Mouse (Mus musculus): ENCODE measurements around the gene Smarcd3. TPM values are rescaled to one million over a fixed set of nuclear protein-coding genes. Genes with fewer than 3 reads are reported as not detected.

Smarcd3 gene
- polyA plus RNA-seq (2012; rRNA removed): 8.5 and 9.0 TPM in 2 replicates

DNA sequence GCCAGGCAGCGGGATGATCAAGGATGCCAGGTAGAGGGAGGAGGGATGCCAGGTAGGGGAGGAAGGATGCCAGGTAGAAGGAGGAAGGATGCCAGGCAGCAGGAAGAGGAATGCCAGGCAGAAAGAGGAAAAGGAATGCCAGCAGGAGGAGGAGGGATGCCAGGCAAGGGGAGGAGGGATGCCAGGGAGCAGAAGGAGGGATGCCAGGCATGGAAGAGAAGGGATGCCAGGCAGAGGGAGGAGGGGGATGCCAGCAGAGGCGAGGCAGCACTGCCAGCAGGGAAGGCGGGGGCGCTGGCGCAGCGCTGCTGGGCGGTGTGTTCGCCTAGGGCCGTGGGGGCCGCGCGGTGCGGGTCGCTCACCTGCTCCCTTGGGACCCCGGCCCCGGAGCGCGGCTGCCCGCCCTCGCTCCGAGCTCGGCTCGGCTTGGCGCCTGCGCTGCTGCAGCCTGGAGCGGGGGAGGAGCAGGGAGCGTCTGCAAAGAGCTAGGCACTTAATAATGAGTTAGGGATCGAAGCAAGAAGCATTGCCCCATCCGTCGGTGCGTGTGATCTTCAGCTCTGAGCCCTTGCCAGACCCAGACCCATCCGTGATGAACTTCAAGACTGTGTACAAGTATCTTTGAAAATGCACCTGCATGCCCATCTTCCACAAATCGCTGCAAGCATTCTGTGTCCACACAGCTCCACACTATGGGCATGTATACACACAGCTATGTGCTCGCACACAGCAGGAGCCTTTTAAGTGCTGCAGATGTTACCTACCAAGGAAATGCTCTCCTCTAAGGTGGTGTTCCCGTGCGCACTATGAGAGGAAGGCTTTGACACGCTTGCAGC lies at the start of gene Smarcd3:
TSS of gene Smarcd3 (minus strand) at position 426 of the 836 bp plus-strand sequence.
- no peaks in the 10 kb centered on the region for H3K4me1 ChIP-seq (ENCODE audit: control insufficient read depth, insufficient read depth, insufficient read length, low read length)
- peak within 1 kb of the TSS; percentile 59 for H3K4me3 ChIP-seq (ENCODE audit: low read depth, low read length)
- no peaks in the 10 kb centered on the region for H3K36me3 ChIP-seq (ENCODE audit: control insufficient read depth, insufficient read depth, low read length)
- no peak within 1 kb of the TSS for H3K27ac ChIP-seq (ENCODE audit: insufficient read depth, low read depth, low read length)
- no peak for TF ChIP-seq CTCF (IDR thresholded peaks at IDR 0.05; ENCODE audit: extremely low read depth, insufficient read length, insufficient replicate concordance, low read depth, low read length)
- TF ChIP-seq POLR2A (IDR thresholded peaks at IDR 0.05; ENCODE audit: low read depth, low read length): no peak
- H3K27me3 ChIP-seq (ENCODE audit: control insufficient read depth, insufficient read depth, low read length): no peaks in the 10 kb centered on the region
- 5% methylated on average over 37 of the region's 37 CpGs for WGBS

DNA sequence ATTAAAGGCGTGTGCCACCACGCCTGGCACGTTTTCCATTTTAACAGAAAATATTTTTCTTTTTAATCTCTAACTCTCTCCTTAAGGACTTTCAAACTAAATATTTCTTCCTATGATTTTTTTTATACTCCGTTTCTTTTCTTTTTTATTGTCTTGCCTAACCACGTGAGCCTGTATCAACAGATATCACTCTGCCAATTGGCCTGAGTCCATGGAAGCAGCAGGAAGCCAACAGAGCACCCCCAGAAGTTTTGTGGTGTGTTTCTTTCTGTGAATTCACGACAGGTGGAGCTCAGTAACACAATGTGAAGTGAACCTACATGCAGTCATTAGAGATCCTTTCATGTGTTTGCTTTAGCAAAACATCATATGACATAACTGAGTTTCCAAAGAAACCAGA lies 37.2 kb upstream of the Smarcd3 start:
- Histone ChIP-seq H3K4me1 (ENCODE audit: control insufficient read depth, insufficient read depth, insufficient read length, low read length) (no peaks in the 10 kb centered on the region; the same call in 1 of the 2 replicates), H3K27ac (ENCODE audit: insufficient read depth, low read depth, low read length) (no peak overlapping the region), H3K4me3 (ENCODE audit: low read depth, low read length) (no peak overlapping the region), H3K36me3 (ENCODE audit: control insufficient read depth, insufficient read depth, low read length) (no peaks in the 10 kb centered on the region), H3K27me3 (ENCODE audit: control insufficient read depth, insufficient read depth, low read length) (no peaks in the 10 kb centered on the region)
- 43% methylated on average over 6 of the region's 6 CpGs for WGBS
- TF ChIP-seq POLR2A (IDR thresholded peaks at IDR 0.05; ENCODE audit: low read depth, low read length) (no peak), CTCF (IDR thresholded peaks at IDR 0.05; ENCODE audit: extremely low read depth, insufficient read length, insufficient replicate concordance, low read depth, low read length) (no peak)

DNA sequence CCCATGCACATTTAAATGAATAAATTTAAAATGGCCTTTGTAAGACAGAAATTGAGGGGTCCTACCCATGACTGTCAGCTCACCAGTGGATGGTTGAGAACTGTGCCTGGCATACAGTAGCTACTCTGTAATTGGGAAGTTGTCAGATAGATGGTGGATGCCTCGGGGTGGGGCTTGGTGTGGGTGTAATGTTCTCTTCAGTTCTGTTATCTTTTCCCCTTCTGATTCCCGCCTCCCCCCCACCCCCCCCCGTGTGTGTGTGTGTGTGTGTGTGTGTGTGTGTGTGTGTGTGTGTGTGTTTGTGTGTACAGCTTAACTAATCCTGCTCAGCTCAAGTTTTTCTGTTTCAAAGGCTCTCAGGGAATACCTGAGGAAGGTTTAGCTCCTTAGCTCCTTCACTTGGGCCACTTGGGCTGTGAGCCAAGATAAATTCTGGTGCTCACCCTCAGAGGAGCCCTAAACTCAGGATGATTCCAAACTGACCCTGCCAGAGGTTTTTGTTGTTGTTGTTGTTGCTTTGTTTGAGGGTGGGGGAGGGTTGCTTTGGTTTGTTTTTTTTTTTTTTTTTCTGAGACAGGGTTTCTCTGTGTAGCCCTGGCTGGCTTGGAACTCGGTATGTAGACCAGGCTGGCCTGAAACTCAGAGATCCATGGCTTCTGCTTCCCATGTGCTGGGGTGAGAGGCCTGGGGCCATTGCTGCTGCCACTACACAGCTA lies 35.7 kb upstream of the Smarcd3 start:
- WGBS: 67% methylated on average over 4 of the region's 4 CpGs
- TF ChIP-seq CTCF (IDR thresholded peaks at IDR 0.05; ENCODE audit: extremely low read depth, insufficient read length, insufficient replicate concordance, low read depth, low read length) (no peak), POLR2A (IDR thresholded peaks at IDR 0.05; ENCODE audit: low read depth, low read length) (no peak)
- peaks cover 2% of the 10 kb centered on the region; the same call in 1 of the 2 replicates for H3K4me1 ChIP-seq (ENCODE audit: control insufficient read depth, insufficient read depth, insufficient read length, low read length)
- H3K36me3 ChIP-seq (ENCODE audit: control insufficient read depth, insufficient read depth, low read length): no peaks in the 10 kb centered on the region
- H3K27me3 ChIP-seq (ENCODE audit: control insufficient read depth, insufficient read depth, low read length): no peaks in the 10 kb centered on the region
- no peak overlapping the region for H3K27ac ChIP-seq (ENCODE audit: insufficient read depth, low read depth, low read length)
- no peak overlapping the region for H3K4me3 ChIP-seq (ENCODE audit: low read depth, low read length)

GRCm38 (mm10) chr5:24657113-24657512 lies 32.9 kb upstream of the Smarcd3 start:
- Histone ChIP-seq H3K36me3 (ENCODE audit: control insufficient read depth, insufficient read depth, low read length) (no peaks in the 10 kb centered on the region), H3K27ac (ENCODE audit: insufficient read depth, low read depth, low read length) (no peak overlapping the region), H3K4me1 (ENCODE audit: control insufficient read depth, insufficient read depth, insufficient read length, low read length) (peaks cover 8% of the 10 kb centered on the region), H3K27me3 (ENCODE audit: control insufficient read depth, insufficient read depth, low read length) (no peaks in the 10 kb centered on the region), H3K4me3 (ENCODE audit: low read depth, low read length) (no peak overlapping the region)
- 64% methylated on average over 2 of the region's 2 CpGs for WGBS
- TF ChIP-seq POLR2A (IDR thresholded peaks at IDR 0.05; ENCODE audit: low read depth, low read length) (no peak), CTCF (IDR thresholded peaks at IDR 0.05; ENCODE audit: extremely low read depth, insufficient read length, insufficient replicate concordance, low read depth, low read length) (no peak)

- Histone ChIP-seq H3K27ac (ENCODE audit: insufficient read depth, low read depth, low read length) (no peak overlapping the region), H3K4me3 (ENCODE audit: low read depth, low read length) (no peak overlapping the region), H3K27me3 (ENCODE audit: control insufficient read depth, insufficient read depth, low read length) (no peaks in the 10 kb centered on the region), H3K36me3 (ENCODE audit: control insufficient read depth, insufficient read depth, low read length) (no peaks in the 10 kb centered on the region), H3K4me1 (ENCODE audit: control insufficient read depth, insufficient read depth, insufficient read length, low read length) (peaks cover 9% of the 10 kb centered on the region)
- no peak for TF ChIP-seq POLR2A (IDR thresholded peaks at IDR 0.05; ENCODE audit: low read depth, low read length)
- TF ChIP-seq CTCF (IDR thresholded peaks at IDR 0.05; ENCODE audit: extremely low read depth, insufficient read length, insufficient replicate concordance, low read depth, low read length): no peak
- WGBS: 83% methylated on average over 6 of the region's 6 CpGs
Observed at GRCm38 (mm10) chr5:24654491-24654890, 30.3 kb upstream of the Smarcd3 start.

DNA sequence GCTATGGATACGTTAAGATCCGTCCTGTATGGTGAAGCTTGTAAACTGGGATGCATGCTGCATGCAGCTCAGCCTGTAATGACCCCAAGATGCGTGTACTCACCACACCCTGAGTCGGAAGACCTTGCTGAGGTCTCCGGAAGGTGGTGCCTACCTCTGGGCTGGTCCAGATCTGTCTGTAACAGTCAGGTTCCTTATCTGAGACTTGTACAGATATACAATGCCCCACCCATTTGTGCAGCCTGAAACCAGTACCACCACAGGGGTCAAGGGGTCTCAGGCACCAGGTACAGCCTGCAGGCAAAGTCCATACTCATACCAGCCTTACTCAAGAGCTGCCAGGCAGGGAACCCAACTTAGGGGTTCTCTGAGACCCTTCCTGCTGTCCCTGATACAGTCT lies 28.6 kb upstream of the Smarcd3 start:
- no peak overlapping the region for H3K4me3 ChIP-seq (ENCODE audit: low read depth, low read length)
- H3K27ac ChIP-seq (ENCODE audit: insufficient read depth, low read depth, low read length): no peak overlapping the region
- H3K4me1 ChIP-seq (ENCODE audit: control insufficient read depth, insufficient read depth, insufficient read length, low read length): peaks cover 9% of the 10 kb centered on the region
- TF ChIP-seq POLR2A (IDR thresholded peaks at IDR 0.05; ENCODE audit: low read depth, low read length) (no peak), CTCF (IDR thresholded peaks at IDR 0.05; ENCODE audit: extremely low read depth, insufficient read length, insufficient replicate concordance, low read depth, low read length) (no peak)
- 59% methylated on average over 5 of the region's 5 CpGs for WGBS
- H3K27me3 ChIP-seq (ENCODE audit: control insufficient read depth, insufficient read depth, low read length): no peaks in the 10 kb centered on the region
- no peaks in the 10 kb centered on the region for H3K36me3 ChIP-seq (ENCODE audit: control insufficient read depth, insufficient read depth, low read length)
